Mouse (Mus musculus): Measurements from ENCODE around the gene Tmod3.
"Not testable (repeated sequence)": the region's sequence is repeated elsewhere in the genome, so short reads cannot be mapped to it uniquely, and the experiment has no call there.

- TF ChIP-seq POLR2A, CTCF (IDR thresholded peaks at IDR 0.05; ENCODE audit: extremely low read depth, insufficient read depth, low read length): not testable (repeated sequence)
Measured at GRCm38 (mm10) chr9:75488255-75488654, 71.2 kb downstream of the Tmod3 start.
